Mouse (Mus musculus): ENCODE results near the gene Trpm7.

DNA sequence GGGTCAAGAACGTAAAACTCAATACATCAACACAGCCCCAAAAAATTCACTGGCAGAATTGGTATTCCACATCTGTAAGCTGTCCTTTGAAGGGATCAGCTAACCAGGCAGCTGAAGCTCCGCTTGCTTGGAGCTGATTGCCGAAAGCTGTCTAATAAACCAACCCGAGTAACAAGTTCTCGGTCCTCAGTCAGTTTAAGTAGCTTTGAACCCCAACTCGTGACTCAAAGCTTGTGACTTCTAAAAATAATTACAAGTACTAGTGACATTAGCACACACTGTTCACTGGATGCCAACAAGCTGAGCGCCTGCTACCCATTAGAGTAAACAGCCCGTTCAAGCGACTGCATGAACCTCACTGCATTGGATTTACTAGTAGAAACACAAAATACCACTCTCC is 21.5 kb upstream of the Trpm7 start:
- TF ChIP-seq CTCF (IDR thresholded peaks at IDR 0.05; ENCODE audit: insufficient read depth, low read length) (no peak), POLR2A (IDR thresholded peaks at IDR 0.05; ENCODE audit: borderline replicate concordance, extremely low read depth, low read depth, low read length) (no peak)
